ENCODE assay signal across 13 mouse cellular contexts in genomic region chr15:86050170-86050743, GRCm38 (mm10). TPM values are rescaled to one million over a fixed set of nuclear protein-coding genes. Genes with fewer than 3 reads are reported as not detected.
DNase-seq lines count a peak whose midpoint lies in the region; ATAC-seq and TF ChIP-seq lines count a peak whose summit lies in the region.
"Had no signal": no experiment of that assay in that cellular context is flagged by ENCODE, and none has a peak within 500 bp of the region (broad histone marks: within the 10 kb centered on the region; RNA-seq: fewer than 3 reads in every experiment).

No protein-coding gene starts in this region.

- TF ChIP-seq POLR2A in bone marrow, adult 2 months (IDR thresholded peaks at IDR 0.05; ENCODE audit: borderline replicate concordance, control insufficient read depth, low read depth, low read length) = no peak

- no peak for ATAC-seq in heart, embryonic 11.5 days (replicated peaks; ENCODE audit: insufficient number of reproducible peaks, low FRiP score, low TSS enrichment)
- 0 out of 2 replicates have a peak, but pooled peaks have one; percentile 6 for ATAC-seq in G1E (ENCODE audit: extremely low read depth, insufficient number of reproducible peaks, low FRiP score, poor library complexity, severe bottlenecking)
- ATAC-seq in erythroid progenitor cell, adult 5-6 weeks (replicated peaks; ENCODE audit: low FRiP score, poor library complexity, severe bottlenecking) = peak; percentile 68
- ATAC-seq: hindbrain, embryonic 16.5 days had no signal

- TF ChIP-seq CTCF in G1E (IDR thresholded peaks at IDR 0.05; ENCODE audit: low read depth, low read length) = no peak
- no peak for TF ChIP-seq CTCF in bone marrow, adult 2 months (IDR thresholded peaks at IDR 0.05; ENCODE audit: control insufficient read depth, insufficient read depth, low read length)

- H3K9ac ChIP-seq in heart, embryonic 11.5 days (ENCODE audit: low read depth, low read length) = no peak overlapping the region

- H3K27ac ChIP-seq in heart, embryonic 11.5 days (ENCODE audit: low read depth, low read length) = no peak overlapping the region
- H3K27ac ChIP-seq in bone marrow, adult 2 months (ENCODE audit: control insufficient read depth, insufficient read depth, low read depth, low read length, poor library complexity) = peak overlapping the region; percentile 34
- H3K27ac ChIP-seq: stomach, postnatal 0 days had no signal

- no peaks in the 10 kb centered on the region for H3K36me3 ChIP-seq in heart, embryonic 11.5 days (ENCODE audit: control insufficient read depth, insufficient read depth, low read length)
- no peaks in the 10 kb centered on the region for H3K36me3 ChIP-seq in G1E (replicated peaks)

- peak; percentile 28 for DNase-seq in heart, postnatal 4 days
- no peak for DNase-seq in G1E (ENCODE audit: low spot score)
- DNase-seq in testis, postnatal 10 days (ENCODE audit: low spot score) = no peak
- no peak for DNase-seq in gastrocnemius, postnatal 36 days
- no peak for DNase-seq in lung, adult 18-20 months
- DNase-seq: layer of hippocampus, adult 9-11 months had no signal

- no peak overlapping the region for H3K4me3 ChIP-seq in heart, embryonic 11.5 days (ENCODE audit: low read depth, low read length)
- peak overlapping the region; percentile 64 for H3K4me3 ChIP-seq in G1E (ENCODE audit: low read depth, low read length)
- no peak overlapping the region for H3K4me3 ChIP-seq in bone marrow, adult 2 months (replicated peaks; ENCODE audit: control insufficient read depth, low read depth, low read length)

- no peaks in the 10 kb centered on the region for H3K9me3 ChIP-seq in heart, embryonic 11.5 days (replicated peaks; ENCODE audit: control insufficient read depth, low read length)
- H3K9me3 ChIP-seq in G1E (replicated peaks) = no peaks in the 10 kb centered on the region

- H3K27me3 ChIP-seq in heart, embryonic 11.5 days (ENCODE audit: control insufficient read depth, insufficient read depth, low read length) = no peaks in the 10 kb centered on the region
- no peaks in the 10 kb centered on the region for H3K27me3 ChIP-seq in G1E (ENCODE audit: insufficient read depth, low read length)

- intact Hi-C loops in gastrocnemius, postnatal 36 days (cut with DNase I) = no loop called here

- WGBS in heart, embryonic 11.5 days (ENCODE audit: insufficient replicate concordance) = 63% methylated on average over 4 of the region's 4 CpGs
- 60% methylated on average over 4 of the region's 4 CpGs for WGBS in bone marrow, adult 2 months

- H3K4me1 ChIP-seq in heart, embryonic 11.5 days (ENCODE audit: control insufficient read depth, insufficient read depth, low read length) = peaks cover 2% of the 10 kb centered on the region; the same call in 1 of the 2 replicates
- peaks cover 63% of the 10 kb centered on the region for H3K4me1 ChIP-seq in G1E (ENCODE audit: insufficient read depth, low read depth, low read length)
- H3K4me1 ChIP-seq in bone marrow, adult 2 months (ENCODE audit: control insufficient read depth, insufficient read depth, low read length) = peaks cover 5% of the 10 kb centered on the region

- no peak overlapping the region for H3K4me2 ChIP-seq in heart, embryonic 11.5 days
- H3K4me2 ChIP-seq: midbrain, embryonic 11.5 days had no signal

RNA-seq across cellular contexts. Expression of gene Gramd4, which starts 7.2 kb away (rescaled TPM):
- 10 to 100 TPM; 30.1 to 33.6 TPM for total RNA-seq in heart, postnatal 4 days (2021)
- polyA plus RNA-seq in heart, embryonic 11.5 days (2014; fragmentation: Nextera tagmentation; extraction: Ambion mirVana) = 4.9 and 6.5 TPM in 2 replicates
- total RNA-seq in G1E (2014; fragmentation: Nextera tagmentation) (23.2 and 23.6 TPM in 2 replicates), G1E (2017) (55.4 and 56.8 TPM in 2 replicates)
- polyA plus RNA-seq in G1E (2012) = 33.4 and 35.2 TPM in 2 replicates
- polyA plus RNA-seq in bone marrow, adult 2 months (2011; ENCODE audit: insufficient read depth, insufficient read length, low replicate concordance, missing spikeins) = 14.1 and 20.7 TPM in 2 replicates
- total RNA-seq in erythroid progenitor cell, adult 5-6 weeks (2015; ENCODE audit: low replicate concordance) = 10.8 and 16.8 TPM in 2 replicates
- 18.9 and 37.5 TPM in 2 replicates for total RNA-seq in erythroid progenitor cell, adult 5-6 weeks (2017; ENCODE audit: low replicate concordance)
- total RNA-seq in gastrocnemius, postnatal 36 days (2021) = 1 to 10 TPM; 5.1 to 5.9 TPM

RNA-seq across cellular contexts. Expression of gene Celsr1, which starts 16.7 kb away (rescaled TPM):
- total RNA-seq in heart, postnatal 4 days (2021) = 10 to 100 TPM; 20.0 to 21.3 TPM
- 2.1 and 2.2 TPM in 2 replicates for polyA plus RNA-seq in heart, embryonic 11.5 days (2014; fragmentation: Nextera tagmentation; extraction: Ambion mirVana)
- total RNA-seq in G1E (2014; fragmentation: Nextera tagmentation) (4.6 and 4.7 TPM in 2 replicates), G1E (2017) (1.3 TPM in 2 replicates)
- polyA plus RNA-seq in G1E (2012) = 21.7 and 27.6 TPM in 2 replicates
- 1.3 and 4.2 TPM in 2 replicates for polyA plus RNA-seq in bone marrow, adult 2 months (2011; ENCODE audit: insufficient read depth, insufficient read length, low replicate concordance, missing spikeins)
- total RNA-seq in erythroid progenitor cell, adult 5-6 weeks (2015; ENCODE audit: low replicate concordance) = 1.1 and 1.3 TPM in 2 replicates
- total RNA-seq in erythroid progenitor cell, adult 5-6 weeks (2017; ENCODE audit: low replicate concordance) = 0.30 and 0.39 TPM in 2 replicates
- under 1 TPM; 0.10 to 0.37 TPM for total RNA-seq in gastrocnemius, postnatal 36 days (2021)
- total RNA-seq: CH12.LX had no signal
